Mouse (Mus musculus) forebrain, embryonic 14.5 days (tissue): ENCODE results near the gene Il2ra. TPM values are rescaled to one million over a fixed set of nuclear protein-coding genes. Genes with fewer than 3 reads are reported as not detected.
"Not testable (repeated sequence)": the region's sequence is repeated elsewhere in the genome, so short reads cannot be mapped to it uniquely, and the experiment has no call there.

ENCODE experiments used
- ATAC-seq: fragments of 200-750 bp; cut with Nextera tagmentation; 2 replicates; pipeline ENCODE4 v1.8.0; 2017; ENCODE audit warnings: mild to moderate bottlenecking, moderate library complexity
- DNase-seq: peaks from one replicate; pipeline ENCODE4 v3.0.0-alpha.2; 2015; ENCODE audit warnings: low spot score
- H3K27ac ChIP-seq: fragments of 300-500 bp; sonication (generic); 2 replicates; pipeline ENCODE4 v1.5.1; 2014; ENCODE audit warnings: low read depth, mild to moderate bottlenecking, control low read depth, low read length, moderate library complexity
- H3K27me3 ChIP-seq: fragments of 300-500 bp; sonication (generic); replicated peaks from 2 replicates; pipeline ENCODE4 v1.6.1; 2014; ENCODE audit warnings: low read length, control low read depth, mixed read lengths; ENCODE audit not compliant: control insufficient read depth, insufficient read depth
- H3K36me3 ChIP-seq: fragments of 300-500 bp; sonication (generic); 2 replicates; pipeline ENCODE4 v1.6.1; 2014; ENCODE audit warnings: low read length, control low read depth; ENCODE audit not compliant: control insufficient read depth, insufficient read depth
- H3K4me1 ChIP-seq: fragments of 300-500 bp; sonication (generic); 2 replicates; pipeline ENCODE4 v1.6.1; 2014; ENCODE audit warnings: antibody characterized with exemption, low read length, control low read depth; ENCODE audit not compliant: control insufficient read depth, insufficient read depth
- H3K4me2 ChIP-seq: fragments of 300-500 bp; sonication (generic); 2 replicates; pipeline ENCODE4 v1.6.1; 2014; ENCODE audit warnings: mild to moderate bottlenecking, control low read depth, low read length
- H3K4me3 ChIP-seq: fragments of 300-500 bp; sonication (generic); 2 replicates; pipeline ENCODE4 v1.5.1; 2014; ENCODE audit warnings: low read depth, low read length, control low read depth
- H3K9ac ChIP-seq: fragments of 300-500 bp; sonication (generic); 2 replicates; pipeline ENCODE4 v1.6.1; 2014; ENCODE audit warnings: mild to moderate bottlenecking, low read length, control low read depth, moderate library complexity
- H3K9me3 ChIP-seq: fragments of 300-500 bp; sonication (generic); replicated peaks from 2 replicates; pipeline ENCODE4 v1.6.1; 2016; ENCODE audit warnings: low read length, control low read depth, mixed read lengths; ENCODE audit not compliant: control insufficient read depth
- WGBS: fragments of 180-500 bp; shearing (Covaris S2); extraction: QIAGEN DNeasy Blood & Tissue Kit; methylation state at CpG from one replicate; pipeline ENCODE4 v1.1.7; 2014; 5-methylcytosine and 5-hydroxymethylcytosine counted together
- polyA plus RNA-seq: library from polyadenylated mRNA; unstranded; fragments of >200 nt; fragmentation: Nextera tagmentation; extraction: Ambion mirVana; gene quantifications from 2 replicates; pipeline ENCODE4 v1.2.1, GENCODE M21; 2014

The Il2ra gene
- polyA plus RNA-seq, result not detected in 2 replicates

GRCm38 (mm10) chr2:11642451-11642941, at the start of gene Il2ra:
Gene Il2ra (plus strand): TSS chr2:11642807.
- no peaks in the 10 kb centered on the region for H3K4me1 ChIP-seq
- no peaks in the 10 kb centered on the region for H3K36me3 ChIP-seq
- WGBS, result 92% methylated on average over 3 of the region's 3 CpGs
- H3K4me3 ChIP-seq, result no peak within 1 kb of the TSS
- H3K27me3 ChIP-seq, result no peaks in the 10 kb centered on the region
- H3K4me2 ChIP-seq, result no peak within 1 kb of the TSS
- H3K27ac ChIP-seq, result no peak within 1 kb of the TSS
- H3K9ac ChIP-seq, result no peak within 1 kb of the TSS
- H3K9me3 ChIP-seq, result no peaks in the 10 kb centered on the region
- DNase-seq, result no peak
- ATAC-seq, result no peak

GRCm38 (mm10) chr2:11596690-11597089, 45.9 kb upstream of the Il2ra start:
- H3K36me3 ChIP-seq, result peaks cover 80% of the 10 kb centered on the region
- no peak for DNase-seq

GRCm38 (mm10) chr2:11597906-11598305, 44.7 kb upstream of the Il2ra start:
- Histone ChIP-seq H3K4me3 (no peak overlapping the region), H3K9me3 (no peaks in the 10 kb centered on the region), H3K4me2 (no peak overlapping the region), H3K36me3 (peaks cover 68% of the 10 kb centered on the region), H3K9ac (no peak overlapping the region), H3K27me3 (no peaks in the 10 kb centered on the region), H3K4me1 (peaks cover 6% of the 10 kb centered on the region), H3K27ac (no peak overlapping the region)
- WGBS, result 96% methylated on average over 7 of the region's 7 CpGs
- DNase-seq, result no peak
- ATAC-seq, result no peak

More at GRCm38 (mm10) chr2:11596690-11597089, 45.9 kb upstream of the Il2ra start:
- no peak overlapping the region for H3K4me3 ChIP-seq
- H3K27me3 ChIP-seq, result no peaks in the 10 kb centered on the region
- H3K9ac ChIP-seq, result no peak overlapping the region
- 84% methylated on average over 2 of the region's 2 CpGs for WGBS
- no peaks in the 10 kb centered on the region for H3K9me3 ChIP-seq
- H3K4me1 ChIP-seq, result no peaks in the 10 kb centered on the region; the same call in 1 of the 2 replicates
- H3K4me2 ChIP-seq, result no peak overlapping the region
- H3K27ac ChIP-seq, result no peak overlapping the region
- no peak for ATAC-seq

GRCm38 (mm10) chr2:11601795-11602194, 40.8 kb upstream of the Il2ra start:
- Histone ChIP-seq H3K4me1 (peaks cover 6% of the 10 kb centered on the region), H3K9ac (peak overlapping the region; percentile 99), H3K4me2 (peak overlapping the region; percentile 75), H3K27me3 (no peaks in the 10 kb centered on the region), H3K4me3 (peak overlapping the region; percentile 91), H3K9me3 (no peaks in the 10 kb centered on the region), H3K36me3 (peaks cover 38% of the 10 kb centered on the region), H3K27ac (no peak overlapping the region)
- 75% methylated on average over 6 of the region's 6 CpGs for WGBS
- ATAC-seq, result no peak
- no peak for DNase-seq

GRCm38 (mm10) chr2:11602506-11603489, 39.8 kb upstream of the Il2ra start:
- peak overlapping the region; percentile 75 for H3K4me2 ChIP-seq
- DNase-seq (peak; percentile 96), ATAC-seq (peak; percentile 100)
- H3K9me3 ChIP-seq, result no peaks in the 10 kb centered on the region
- H3K9ac ChIP-seq, result peak overlapping the region; percentile 99
- WGBS, result under 1% methylated on average over 69 of the region's 78 CpGs
- peaks cover 28% of the 10 kb centered on the region for H3K36me3 ChIP-seq
- H3K27ac ChIP-seq, result peak overlapping the region; percentile 63; the same call in 1 of the 2 replicates
- H3K4me3 ChIP-seq, result peak overlapping the region; percentile 91
- no peaks in the 10 kb centered on the region for H3K27me3 ChIP-seq
- H3K4me1 ChIP-seq, result peaks cover 6% of the 10 kb centered on the region

- 90% methylated on average over 5 of the region's 5 CpGs for WGBS
Measured at GRCm38 (mm10) chr2:11604053-11604452, 38.6 kb upstream of the Il2ra start, which contains the start of gene Rbm17. Gene Rbm17 (minus strand): TSS chr2:11604153.

GRCm38 (mm10) chr2:11604911-11605310, 37.7 kb upstream of the Il2ra start:
- ATAC-seq, result no peak
- no peak for DNase-seq
- Histone ChIP-seq H3K27ac (no peak overlapping the region), H3K9ac (no peak overlapping the region), H3K4me2 (no peak overlapping the region), H3K36me3 (peaks cover 7% of the 10 kb centered on the region), H3K27me3 (no peaks in the 10 kb centered on the region), H3K4me3 (no peak overlapping the region), H3K4me1 (peaks cover 6% of the 10 kb centered on the region), H3K9me3 (no peaks in the 10 kb centered on the region)

More at GRCm38 (mm10) chr2:11604053-11604452, 38.6 kb upstream of the Il2ra start, which contains the start of gene Rbm17:
- peaks cover 6% of the 10 kb centered on the region for H3K4me1 ChIP-seq
- H3K36me3 ChIP-seq, result peaks cover 15% of the 10 kb centered on the region
- no peaks in the 10 kb centered on the region for H3K9me3 ChIP-seq
- H3K4me3 ChIP-seq, result peak within 1 kb of the TSS; percentile 91
- ATAC-seq (no peak), DNase-seq (no peak)
- H3K27me3 ChIP-seq, result no peaks in the 10 kb centered on the region
- H3K4me2 ChIP-seq, result peak within 1 kb of the TSS; percentile 75
- peak within 1 kb of the TSS; percentile 99 for H3K9ac ChIP-seq
- H3K27ac ChIP-seq, result peak within 1 kb of the TSS; percentile 63; the same call in 1 of the 2 replicates

GRCm38 (mm10) chr2:11606718-11607117, 35.9 kb upstream of the Il2ra start:
- WGBS, result 78% methylated on average over 4 of the region's 4 CpGs
- not testable (repeated sequence) for H3K4me3 ChIP-seq, H3K36me3 ChIP-seq, H3K9ac ChIP-seq, DNase-seq, H3K27me3 ChIP-seq, H3K27ac ChIP-seq, ATAC-seq, H3K9me3 ChIP-seq, H3K4me2 ChIP-seq, H3K4me1 ChIP-seq
